Mouse (Mus musculus) hindbrain, embryonic 13.5 days (tissue): ENCODE measurements at regions not wholly inside any gene's neighbourhood (a gene's known extent, or its start where the extent isn't known, plus 50 kb on each side); places are given as distances from the start of the nearest gene placed in this dataset.

Experiments
- ATAC-seq: fragments of 200-750 bp; cut with Nextera tagmentation; 2 replicates; pipeline ENCODE4 v1.8.0; 2017; ENCODE audit warnings: moderate TSS enrichment; ENCODE audit not compliant: low FRiP score
- H3K27ac ChIP-seq: fragments of 300-500 bp; sonication (generic); 2 replicates; pipeline ENCODE4 v1.5.1; 2015; ENCODE audit warnings: inconsistent platforms, mild to moderate bottlenecking, moderate library complexity
- H3K27me3 ChIP-seq: fragments of 300-500 bp; sonication (generic); 2 replicates; pipeline ENCODE4 v1.6.1; 2015; ENCODE audit warnings: mild to moderate bottlenecking, inconsistent platforms
- H3K36me3 ChIP-seq: fragments of 300-500 bp; sonication (generic); 2 replicates; pipeline ENCODE4 v1.6.1; 2015; ENCODE audit warnings: mild to moderate bottlenecking, inconsistent platforms
- H3K4me1 ChIP-seq: fragments of 300-500 bp; sonication (generic); replicated peaks from 2 replicates; pipeline ENCODE4 v1.6.1; 2015; ENCODE audit warnings: inconsistent platforms
- H3K4me2 ChIP-seq: fragments of 300-500 bp; sonication (generic); 2 replicates; pipeline ENCODE4 v1.6.1; 2015; ENCODE audit warnings: inconsistent platforms, mild to moderate bottlenecking, moderate library complexity
- H3K4me3 ChIP-seq: fragments of 300-500 bp; sonication (generic); 2 replicates; pipeline ENCODE4 v1.5.1; 2015; ENCODE audit warnings: mild to moderate bottlenecking, inconsistent platforms
- H3K9ac ChIP-seq: fragments of 300-500 bp; sonication (generic); 2 replicates; pipeline ENCODE4 v1.6.1; 2015; ENCODE audit warnings: mild to moderate bottlenecking, inconsistent platforms
- H3K9me3 ChIP-seq: fragments of 300-500 bp; sonication (generic); 2 replicates; pipeline ENCODE4 v1.6.1; 2016; ENCODE audit warnings: inconsistent platforms
- WGBS: fragments of 180-500 bp; shearing (Covaris S2); methylation state at CpG from one replicate; pipeline ENCODE4 v1.1.7; 2015; 5-methylcytosine and 5-hydroxymethylcytosine counted together

DNA sequence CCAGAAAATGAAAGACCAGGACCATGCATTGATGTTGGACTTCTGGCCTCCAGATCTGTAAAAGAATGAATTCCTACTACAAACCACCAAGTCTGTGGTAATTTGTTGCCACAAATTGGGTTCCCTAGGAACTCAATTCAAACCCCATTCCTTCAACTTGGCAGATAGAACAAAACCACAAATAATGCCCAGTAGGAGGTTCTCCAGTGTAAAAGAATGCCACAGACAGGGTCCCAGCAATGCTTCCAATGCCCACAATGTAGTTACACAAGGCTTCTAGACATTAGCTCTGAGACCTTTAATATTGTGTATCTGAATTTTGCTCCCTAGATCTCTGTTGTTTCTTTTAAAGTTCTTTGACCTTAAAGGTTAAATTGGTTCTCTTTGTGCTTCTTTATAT is 278.2 kb upstream of the Pitx2 start:
- no peak for ATAC-seq
- Histone ChIP-seq H3K27me3 (no peaks in the 10 kb centered on the region), H3K4me3 (no peak overlapping the region), H3K4me1 (no peaks in the 10 kb centered on the region), H3K9me3 (no peaks in the 10 kb centered on the region), H3K9ac (no peak overlapping the region), H3K27ac (no peak overlapping the region), H3K36me3 (no peaks in the 10 kb centered on the region), H3K4me2 (no peak overlapping the region)

DNA sequence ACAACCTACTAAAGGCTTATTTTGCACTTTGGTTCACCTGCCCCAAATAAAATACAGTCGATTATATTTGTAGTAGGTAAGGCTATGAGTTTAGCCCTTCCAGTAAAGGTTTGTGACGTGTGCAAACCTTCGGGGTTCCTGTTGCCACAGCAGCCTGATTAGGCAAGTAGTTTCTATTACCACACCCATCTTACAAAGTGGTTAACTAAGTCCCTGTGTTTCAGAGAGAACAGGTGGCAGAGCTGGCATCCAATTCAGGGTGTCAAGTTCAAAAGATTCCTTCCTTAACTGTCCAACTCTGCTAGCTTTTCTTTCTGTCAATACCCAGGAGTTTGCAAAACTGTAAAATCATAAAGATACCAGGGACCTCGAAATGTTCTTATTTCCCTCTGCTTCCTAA is 277.5 kb upstream of the Pitx2 start:
- ATAC-seq = no peak

DNA sequence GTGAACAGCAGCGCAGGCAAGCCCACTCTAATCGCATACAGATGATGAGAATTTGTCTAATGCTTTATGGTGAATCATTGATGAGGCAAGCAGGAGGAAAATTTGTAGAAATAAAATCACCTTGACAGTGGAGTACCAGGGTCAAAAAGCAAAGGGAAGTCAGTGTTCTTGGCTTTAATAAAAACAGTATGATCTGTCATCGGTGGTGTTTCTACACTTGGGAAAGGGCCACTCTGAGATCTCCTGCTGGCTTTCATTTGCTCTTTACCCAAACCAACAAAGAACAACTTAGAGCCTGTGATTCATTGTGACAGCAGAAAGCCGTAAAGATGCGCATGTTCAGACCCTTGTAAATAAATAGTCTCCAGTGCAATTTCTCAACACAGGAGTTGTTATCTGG is 261.1 kb upstream of the Pitx2 start:
- no peak for ATAC-seq
- Histone ChIP-seq H3K27ac (no peak overlapping the region), H3K4me2 (no peak overlapping the region), H3K4me3 (no peak overlapping the region), H3K27me3 (no peaks in the 10 kb centered on the region), H3K9me3 (no peaks in the 10 kb centered on the region), H3K36me3 (no peaks in the 10 kb centered on the region), H3K9ac (no peak overlapping the region), H3K4me1 (no peaks in the 10 kb centered on the region)
- 62% methylated on average over 5 of the region's 5 CpGs for WGBS

More for the DNA sequence above, 277.5 kb upstream of the Pitx2 start:
- H3K9me3 ChIP-seq = no peaks in the 10 kb centered on the region
- no peaks in the 10 kb centered on the region for H3K27me3 ChIP-seq
- no peaks in the 10 kb centered on the region for H3K36me3 ChIP-seq
- H3K4me1 ChIP-seq = no peaks in the 10 kb centered on the region
- WGBS = 82% methylated on average over 4 of the region's 4 CpGs
- H3K9ac ChIP-seq = no peak overlapping the region
- H3K27ac ChIP-seq = no peak overlapping the region
- no peak overlapping the region for H3K4me2 ChIP-seq
- no peak overlapping the region for H3K4me3 ChIP-seq

DNA sequence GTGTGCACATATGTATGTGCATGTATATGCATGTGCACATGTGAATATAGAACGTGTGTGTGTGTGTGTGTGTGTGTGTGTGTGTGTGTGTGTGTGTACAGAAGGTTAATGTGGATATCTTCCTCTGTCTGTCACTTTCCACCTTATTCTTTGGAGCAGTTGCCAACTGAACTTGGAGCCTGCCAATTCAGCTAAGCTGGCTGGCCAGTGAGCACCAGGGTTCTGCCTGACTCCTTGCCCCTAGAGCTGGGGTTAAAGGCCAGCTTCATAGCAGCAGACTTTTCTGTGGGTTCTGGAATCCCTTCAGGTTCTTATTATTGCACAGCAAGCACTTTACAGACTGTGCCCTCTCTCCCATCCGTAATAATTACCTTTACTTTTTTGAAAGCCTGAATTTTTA is 258.5 kb upstream of the Pitx2 start:
- Histone ChIP-seq H3K27me3 (no peaks in the 10 kb centered on the region), H3K27ac (no peak overlapping the region), H3K9me3 (no peaks in the 10 kb centered on the region), H3K36me3 (no peaks in the 10 kb centered on the region), H3K9ac (no peak overlapping the region), H3K4me1 (no peaks in the 10 kb centered on the region), H3K4me2 (no peak overlapping the region), H3K4me3 (no peak overlapping the region)
- WGBS = 78% methylated on average over 2 of the region's 2 CpGs
- ATAC-seq = no peak

DNA sequence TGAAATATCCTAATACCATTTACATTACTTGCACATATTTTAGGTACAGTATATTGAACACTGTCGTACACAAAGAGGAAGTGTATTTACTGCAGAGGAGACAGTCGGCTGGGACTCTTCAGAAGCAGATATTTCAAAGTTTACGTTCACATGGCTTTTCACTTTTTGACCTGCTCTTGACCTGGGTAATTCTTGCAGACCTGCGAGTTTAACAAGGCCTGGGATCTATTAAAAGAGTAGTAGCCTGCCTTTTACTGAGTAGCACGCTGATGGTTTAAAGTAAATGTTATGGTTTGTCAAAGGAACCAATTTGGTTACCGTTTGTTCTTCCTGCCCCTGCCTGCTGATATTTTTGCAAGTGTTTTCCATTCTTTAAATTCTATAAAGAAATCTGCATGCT is 255.0 kb upstream of the Pitx2 start:
- no peaks in the 10 kb centered on the region for H3K27me3 ChIP-seq
- ATAC-seq = no peak
- H3K4me2 ChIP-seq = no peak overlapping the region
- 78% methylated on average over 6 of the region's 6 CpGs for WGBS
- no peaks in the 10 kb centered on the region for H3K4me1 ChIP-seq
- no peak overlapping the region for H3K27ac ChIP-seq
- H3K36me3 ChIP-seq = no peaks in the 10 kb centered on the region
- no peak overlapping the region for H3K4me3 ChIP-seq
- no peak overlapping the region for H3K9ac ChIP-seq
- no peaks in the 10 kb centered on the region for H3K9me3 ChIP-seq

DNA sequence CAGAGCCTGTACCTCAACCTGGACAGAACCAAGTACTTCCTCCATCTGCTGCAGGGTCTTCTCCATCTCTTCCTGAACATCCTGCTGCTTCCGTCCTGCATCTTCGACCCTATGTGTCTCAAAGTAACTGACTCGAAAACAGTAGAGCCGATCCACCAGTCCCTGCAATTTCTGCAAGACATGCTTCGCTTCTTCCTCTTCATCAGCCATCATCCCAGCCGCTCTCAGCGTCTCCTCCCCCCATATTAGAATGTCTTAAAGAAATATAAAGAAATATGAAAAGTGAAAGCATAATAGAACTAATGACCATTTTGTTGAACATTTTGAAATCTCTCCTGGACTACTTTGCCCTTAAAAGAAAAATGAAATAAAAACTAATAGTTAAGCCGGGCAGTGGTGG is 244.8 kb upstream of the Pitx2 start:
- 94% methylated on average over 8 of the region's 8 CpGs for whole genome bisulfite sequencing

DNA sequence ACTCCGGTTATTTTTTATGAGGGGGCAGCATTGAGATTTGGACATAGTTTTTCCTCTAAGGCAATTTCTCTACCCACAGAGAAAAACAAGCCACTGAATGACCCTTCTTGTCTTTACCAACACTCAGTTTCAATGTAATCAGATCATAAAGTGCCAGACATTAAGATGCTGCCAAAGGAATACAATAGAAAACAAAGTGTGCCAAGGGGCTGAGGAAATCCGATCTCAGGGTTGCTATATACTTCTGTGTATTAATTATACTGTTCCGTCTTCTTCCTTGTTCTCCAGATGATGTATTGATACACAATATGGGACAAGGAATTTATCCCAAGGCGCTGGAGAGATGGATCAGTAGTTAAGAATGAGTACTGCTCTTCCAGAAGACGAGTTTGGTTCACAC is 222.9 kb upstream of the Pitx2 start:
- WGBS = 83% methylated on average over 5 of the region's 5 CpGs
- Histone ChIP-seq H3K36me3 (no peaks in the 10 kb centered on the region), H3K4me3 (no peak overlapping the region)

More for the DNA sequence above, 244.8 kb upstream of the Pitx2 start:
- no peak overlapping the region for H3K9ac ChIP-seq
- ATAC-seq = no peak
- no peaks in the 10 kb centered on the region for H3K4me1 ChIP-seq
- H3K4me2 ChIP-seq = no peak overlapping the region
- no peaks in the 10 kb centered on the region for H3K9me3 ChIP-seq
- no peak overlapping the region for H3K27ac ChIP-seq
- no peak overlapping the region for H3K4me3 ChIP-seq
- no peaks in the 10 kb centered on the region for H3K27me3 ChIP-seq
- H3K36me3 ChIP-seq = no peaks in the 10 kb centered on the region

DNA sequence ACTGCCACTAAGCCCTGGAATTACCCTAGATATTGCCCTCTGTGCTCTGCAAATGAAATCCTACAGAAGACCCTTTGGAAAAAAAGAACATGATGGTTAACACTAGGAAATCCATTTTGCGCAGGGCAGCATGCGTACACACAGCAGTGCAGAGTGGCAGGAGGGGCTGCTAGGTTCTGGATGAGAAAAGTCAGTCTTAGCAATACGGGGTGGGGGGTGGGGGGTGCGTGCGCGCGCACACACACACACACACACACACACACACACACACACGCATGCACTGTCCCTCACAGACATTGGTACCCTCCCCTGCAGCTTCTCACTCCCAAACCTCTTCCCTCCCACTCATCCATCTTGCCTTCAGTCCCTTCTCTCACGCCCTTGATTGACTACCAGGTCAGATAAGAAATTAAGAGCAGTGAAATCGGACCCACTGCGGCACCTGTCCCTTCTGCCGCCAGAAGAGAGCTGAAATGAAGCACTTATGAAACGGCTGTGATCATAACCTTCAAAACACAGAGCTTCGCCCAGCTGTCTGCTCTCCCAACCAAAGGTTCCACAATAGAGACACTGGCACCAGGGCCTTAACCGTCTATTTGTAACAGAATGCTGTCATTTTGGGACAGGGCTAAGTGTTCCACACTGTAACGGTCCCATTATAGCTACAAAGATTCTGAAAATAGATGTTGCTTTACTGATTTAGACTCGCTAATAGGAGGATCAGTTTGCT is 209.3 kb upstream of the Pitx2 start:
- Histone ChIP-seq H3K4me3 (no peak overlapping the region), H3K36me3 (no peaks in the 10 kb centered on the region), H3K4me2 (no peak overlapping the region), H3K27me3 (no peaks in the 10 kb centered on the region), H3K9me3 (no peaks in the 10 kb centered on the region), H3K4me1 (no peaks in the 10 kb centered on the region), H3K27ac (no peak overlapping the region), H3K9ac (no peak overlapping the region)
- 80% methylated on average over 17 of the region's 17 CpGs for WGBS
- ATAC-seq = peak; percentile 36; the same call in 1 of the 2 replicates

More for the DNA sequence above, 222.9 kb upstream of the Pitx2 start:
- Histone ChIP-seq H3K4me1 (no peaks in the 10 kb centered on the region), H3K27ac (no peak overlapping the region), H3K9ac (no peak overlapping the region), H3K4me2 (no peak overlapping the region), H3K9me3 (no peaks in the 10 kb centered on the region), H3K27me3 (no peaks in the 10 kb centered on the region)
- ATAC-seq = no peak

DNA sequence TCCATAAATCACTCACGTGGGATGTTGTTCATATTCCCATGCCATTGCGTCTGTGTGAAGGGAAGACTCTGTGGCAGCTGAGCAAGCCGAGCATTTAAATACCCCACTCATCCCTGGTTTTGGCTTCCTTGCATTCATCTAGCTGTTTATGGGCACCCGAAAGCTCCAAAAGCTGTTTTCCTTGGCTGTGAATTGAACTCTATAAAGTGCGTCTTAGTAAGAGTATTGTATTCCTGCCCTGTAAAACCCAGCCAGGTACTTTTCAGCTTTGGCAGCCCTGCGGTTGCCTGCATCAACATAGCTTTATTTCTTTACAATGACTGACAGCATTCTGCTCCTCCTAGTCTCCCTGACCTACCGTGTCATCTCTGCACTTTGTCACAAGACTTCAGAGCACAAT is 196.8 kb upstream of the Pitx2 start:
- Histone ChIP-seq H3K4me1 (no peaks in the 10 kb centered on the region), H3K36me3 (no peaks in the 10 kb centered on the region), H3K27me3 (no peaks in the 10 kb centered on the region), H3K9ac (no peak overlapping the region), H3K27ac (no peak overlapping the region), H3K9me3 (no peaks in the 10 kb centered on the region), H3K4me2 (no peak overlapping the region), H3K4me3 (no peak overlapping the region)
- ATAC-seq = no peak
- 56% methylated on average over 7 of the region's 7 CpGs for WGBS

DNA sequence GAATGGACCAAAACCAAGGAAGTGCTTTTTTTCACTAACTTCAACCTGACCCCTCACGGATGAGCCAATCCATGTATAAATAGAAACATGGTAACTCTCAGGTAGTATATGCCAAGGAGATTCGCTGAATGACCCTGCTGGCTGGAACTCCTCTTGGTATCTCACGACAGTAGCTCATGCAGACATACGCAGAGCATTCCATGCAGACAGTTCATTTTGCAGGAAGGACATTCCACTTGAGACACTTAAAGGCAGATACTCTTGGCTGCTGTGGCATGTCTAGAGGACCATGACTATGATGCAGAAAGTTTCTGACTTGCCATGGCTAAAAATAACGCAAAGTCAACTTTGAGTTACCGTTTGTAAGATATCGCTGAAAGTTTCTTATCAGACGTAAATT is 195.6 kb upstream of the Pitx2 start:
- Histone ChIP-seq H3K4me3 (no peak overlapping the region), H3K27me3 (no peaks in the 10 kb centered on the region), H3K4me2 (no peak overlapping the region), H3K27ac (no peak overlapping the region), H3K9ac (no peak overlapping the region), H3K9me3 (no peaks in the 10 kb centered on the region), H3K4me1 (no peaks in the 10 kb centered on the region), H3K36me3 (no peaks in the 10 kb centered on the region)
- WGBS = 95% methylated on average over 8 of the region's 8 CpGs
- no peak for ATAC-seq

DNA sequence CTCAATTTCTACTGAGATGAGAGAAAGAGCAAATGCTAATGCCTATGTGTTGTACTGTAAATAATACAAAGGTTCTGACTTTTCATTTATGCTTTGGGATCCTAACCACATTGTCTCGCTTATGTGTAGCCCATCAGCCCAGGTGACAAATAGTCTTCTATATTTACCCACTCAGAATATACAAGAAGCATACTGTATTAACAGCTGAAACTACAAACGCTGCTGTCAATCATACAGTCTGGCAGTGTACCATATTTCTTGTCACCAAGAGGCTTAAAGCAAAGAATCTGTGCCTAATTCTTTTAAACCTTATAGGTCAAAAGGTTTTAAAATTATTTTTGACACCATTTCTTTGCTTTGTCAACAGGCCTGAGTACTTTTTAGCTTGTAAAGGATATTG is 160.8 kb upstream of the Pitx2 start:
- H3K4me3 ChIP-seq = no peak overlapping the region
- no peaks in the 10 kb centered on the region for H3K9me3 ChIP-seq
- 91% methylated on average over 2 of the region's 2 CpGs for WGBS
- H3K27me3 ChIP-seq = no peaks in the 10 kb centered on the region
- H3K9ac ChIP-seq = no peak overlapping the region
- H3K36me3 ChIP-seq = no peaks in the 10 kb centered on the region
- ATAC-seq = no peak
- H3K4me1 ChIP-seq = no peaks in the 10 kb centered on the region
- H3K4me2 ChIP-seq = no peak overlapping the region
- no peak overlapping the region for H3K27ac ChIP-seq

DNA sequence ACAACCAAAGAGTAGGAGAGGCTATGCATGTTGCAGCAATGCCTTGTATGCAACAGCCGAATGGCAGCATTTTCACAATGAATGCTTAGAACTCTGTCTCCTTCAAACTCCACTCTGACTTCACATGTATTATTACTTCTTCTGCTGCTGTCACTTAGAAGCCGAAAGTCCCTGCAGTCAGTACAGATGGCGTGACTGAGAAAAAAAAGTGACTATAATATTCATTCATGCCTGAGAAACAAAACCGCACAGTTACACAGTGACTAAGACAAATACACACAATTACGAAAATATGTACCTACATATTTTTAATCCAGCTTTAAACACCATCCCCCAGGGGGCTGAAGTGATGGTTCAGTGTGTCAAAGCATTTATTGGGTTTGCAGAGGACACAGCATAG is 154.8 kb upstream of the Pitx2 start:
- H3K4me3 ChIP-seq = no peak overlapping the region
- H3K9ac ChIP-seq = no peak overlapping the region
- no peaks in the 10 kb centered on the region for H3K27me3 ChIP-seq
- H3K4me1 ChIP-seq = no peaks in the 10 kb centered on the region
- H3K4me2 ChIP-seq = no peak overlapping the region
- no peaks in the 10 kb centered on the region for H3K9me3 ChIP-seq
- no peaks in the 10 kb centered on the region for H3K36me3 ChIP-seq
- H3K27ac ChIP-seq = no peak overlapping the region
- 88% methylated on average over 5 of the region's 5 CpGs for WGBS
- no peak for ATAC-seq

DNA sequence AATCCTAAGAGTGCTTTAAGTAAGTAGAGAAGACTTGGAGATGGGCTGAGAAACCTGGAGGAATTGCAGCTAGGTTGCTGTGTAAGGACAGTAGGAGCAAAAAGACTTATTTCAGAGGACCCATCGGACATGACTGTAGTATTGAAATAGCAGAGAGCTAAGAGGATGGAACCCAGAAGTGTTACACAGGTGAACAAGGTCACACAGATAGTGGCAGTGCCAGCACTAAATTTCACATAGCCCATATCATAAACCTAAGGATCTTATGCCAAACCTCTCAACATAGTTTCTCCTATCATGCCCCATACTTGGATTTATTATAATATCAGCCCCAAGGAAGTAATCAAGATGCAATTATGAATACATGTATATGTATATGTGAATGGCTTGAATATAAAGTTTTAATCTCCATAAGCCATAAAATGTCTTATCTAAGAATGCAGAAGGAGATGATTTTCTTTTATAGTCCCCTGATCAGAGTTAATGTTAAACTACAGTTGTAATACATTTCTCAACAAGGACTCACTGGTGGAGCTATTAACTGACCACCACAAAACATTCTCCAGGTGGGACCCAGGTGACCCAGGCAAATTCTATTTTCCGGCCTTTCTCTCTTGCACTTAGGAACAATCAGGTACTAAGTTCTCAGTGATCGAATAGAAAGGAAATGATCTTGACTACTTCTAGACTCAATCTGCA is 149.6 kb upstream of the Pitx2 start:
- Histone ChIP-seq H3K4me1 (no peaks in the 10 kb centered on the region), H3K36me3 (no peaks in the 10 kb centered on the region), H3K9ac (no peak overlapping the region), H3K27ac (no peak overlapping the region), H3K4me3 (no peak overlapping the region), H3K27me3 (no peaks in the 10 kb centered on the region), H3K4me2 (no peak overlapping the region), H3K9me3 (no peaks in the 10 kb centered on the region)
- no peak for ATAC-seq
- 94% methylated on average over 3 of the region's 3 CpGs for WGBS
